Mouse (Mus musculus) brain, embryonic 14.5 days (tissue): ENCODE measurements at regions not wholly inside any gene's neighbourhood (a gene's known extent, or its start where the extent isn't known, plus 50 kb on each side); places are given as distances from the start of the nearest gene placed in this dataset.

Source experiments
- CTCF ChIP-seq: fragments of 200-500 bp; IDR thresholded peaks from 2 replicates; pipeline ENCODE4 v1.5.1; 2012; ENCODE audit warnings: inconsistent platforms, mild to moderate bottlenecking, moderate library complexity, borderline replicate concordance; ENCODE audit not compliant: insufficient read depth, insufficient read length; ENCODE audit errors: extremely low read depth
- POLR2A ChIP-seq: fragments of 200-500 bp; IDR thresholded peaks from 2 replicates; pipeline ENCODE4 v1.6.1; 2012; ENCODE audit warnings: mild to moderate bottlenecking, inconsistent platforms, borderline replicate concordance; ENCODE audit not compliant: poor library complexity, insufficient read depth, insufficient read length, severe bottlenecking; ENCODE audit errors: extremely low read depth

GRCm38 (mm10) chr14:45944101-45944500 is 286.2 kb upstream of the Ddhd1 start:
- TF ChIP-seq CTCF (no peak), POLR2A (no peak)
